Mouse (Mus musculus): Measurements from ENCODE around the gene Gucy1a1. TPM values are rescaled to one million over a fixed set of nuclear protein-coding genes. Genes with fewer than 3 reads are reported as not detected.

Gucy1a1 gene
- 8.1 TPM for polyA plus RNA-seq (2017; shearing (Covaris generic))

DNA sequence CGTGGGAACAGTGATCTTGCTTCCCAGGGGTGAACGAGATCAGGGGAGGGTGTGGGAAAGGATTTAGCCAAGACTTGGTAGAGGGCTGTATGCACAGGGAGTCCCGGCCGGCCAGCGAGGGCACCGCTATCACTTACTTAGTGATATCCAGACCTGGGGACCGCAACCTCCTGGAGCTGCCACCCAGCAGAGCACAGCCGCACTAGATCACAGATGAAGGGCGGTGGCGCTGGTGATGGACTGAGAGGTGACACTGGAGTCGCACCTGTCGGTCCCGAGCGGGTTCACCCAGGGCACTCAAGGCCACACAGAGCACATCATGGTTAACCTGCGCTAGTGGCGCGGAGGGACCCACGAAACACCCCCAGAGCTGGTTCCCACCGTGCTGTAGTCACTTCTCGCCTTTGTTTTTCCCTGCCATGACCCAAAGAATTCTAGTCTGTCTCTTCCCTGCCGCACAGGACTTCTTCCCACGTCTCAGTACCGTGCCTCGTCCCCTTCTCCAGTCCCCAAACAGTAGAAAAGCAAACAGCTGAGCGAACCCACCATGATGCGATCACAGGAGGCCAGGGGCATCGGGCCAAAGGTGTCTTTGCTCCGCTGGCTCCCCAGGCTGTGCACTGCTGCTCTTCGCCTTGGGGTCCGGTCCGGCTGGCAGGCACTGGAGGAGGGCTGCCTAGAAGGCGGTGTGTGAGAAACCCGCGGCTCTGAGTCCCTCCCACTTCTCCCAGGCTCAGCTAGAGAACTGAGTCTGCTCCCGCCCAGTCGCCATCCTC, at the start of gene Gucy1a1:
TSS of gene Gucy1a1 (minus strand) at position 664 of the 776 bp plus-strand sequence.

DNA sequence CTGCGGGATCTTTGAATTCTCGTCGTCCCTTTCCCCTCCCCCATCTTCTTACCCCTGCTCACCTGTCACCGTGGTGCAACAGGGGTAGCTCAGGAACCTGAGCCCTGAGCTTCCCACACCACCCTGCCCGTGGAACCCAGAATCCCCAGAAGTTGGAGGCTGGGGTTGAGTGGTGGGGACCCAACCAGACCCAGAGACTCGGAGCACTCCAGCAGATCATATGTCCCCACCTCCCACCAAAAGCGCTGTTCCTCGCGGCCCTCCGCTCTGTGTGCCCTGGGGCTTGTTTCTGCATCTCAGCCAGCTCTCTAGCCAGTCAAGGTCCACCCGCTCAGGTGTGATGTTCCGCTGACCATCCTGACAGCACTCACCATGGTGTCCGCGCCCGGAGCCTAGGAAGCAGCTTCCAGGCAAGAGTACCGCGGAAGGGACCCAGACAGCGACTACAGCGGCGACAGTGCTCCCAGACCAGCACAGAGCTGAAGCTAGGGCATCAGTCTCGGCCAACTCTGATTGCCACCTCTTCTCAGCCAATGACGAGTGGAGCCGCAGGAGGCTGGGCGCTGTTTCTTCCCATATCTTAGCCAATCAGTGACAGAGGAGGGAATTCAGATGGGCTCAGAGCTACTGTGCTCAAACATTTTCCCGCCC, 71.3 kb downstream of the Gucy1a1 start, which contains the start of gene Gucy1b1:
TSS of gene Gucy1b1 (minus strand) at position 489 of the 651 bp plus-strand sequence.

Other genes starting within 250 kb of the Gucy1a1 start
- 56.0 TPM for gene Ctso, start 213.2 kb downstream of the Gucy1a1 start, polyA plus RNA-seq (2017; shearing (Covaris generic))
- 0.45 TPM for gene Tdo2, start 169.6 kb downstream of the Gucy1a1 start, polyA plus RNA-seq (2017; shearing (Covaris generic))
- not detected for gene Asic5, start 163.5 kb downstream of the Gucy1a1 start, polyA plus RNA-seq (2017; shearing (Covaris generic))
- gene Gucy1b1, start 71.1 kb downstream of the Gucy1a1 start, polyA plus RNA-seq (2017; shearing (Covaris generic)) = 2.7 TPM
- 0.78 TPM for gene Map9, start 212.3 kb upstream of the Gucy1a1 start, polyA plus RNA-seq (2017; shearing (Covaris generic))